Mouse (Mus musculus) ES-E14 (cell line): ENCODE measurements around the gene Mast1. TPM values are rescaled to one million over a fixed set of nuclear protein-coding genes. Genes with fewer than 3 reads are reported as not detected.

Experiments used
- DNase-seq: peaks from one replicate; pipeline ENCODE4 v3.0.0-alpha.2; 2013; ENCODE audit warnings: low read depth, low spot score
- H3K27ac ChIP-seq: 2 replicates; pipeline ENCODE4 v1.5.1; 2012; ENCODE audit warnings: low read depth, mild to moderate bottlenecking, low read length, moderate library complexity, mixed read lengths; ENCODE audit not compliant: poor library complexity, insufficient read depth, severe bottlenecking
- H3K36me3 ChIP-seq: 2 replicates; pipeline ENCODE4 v1.6.1; 2012; ENCODE audit warnings: mild to moderate bottlenecking, low read length, moderate library complexity, mixed read lengths; ENCODE audit not compliant: control insufficient read depth, poor library complexity, insufficient read depth, severe bottlenecking
- H3K4me1 ChIP-seq, 2 experiments: fragments of 150-350 bp in 1 of 2; sonication (generic) in 1 of 2; 2 replicates each; pipeline ENCODE4 v1.6.1; 2012; ENCODE audit warnings: low read length in 2 of 2, mild to moderate bottlenecking in 1 of 2, mixed read lengths in 1 of 2; ENCODE audit not compliant: control insufficient read depth in 2 of 2, insufficient read depth in 2 of 2, poor library complexity in 1 of 2
- H3K4me3 ChIP-seq, 2 experiments: fragments of 150-350 bp in 1 of 2; sonication (generic) in 1 of 2; 2 replicates each; pipeline ENCODE4 v1.5.1; 2012; ENCODE audit warnings: low read length in 2 of 2, low read depth in 1 of 2, mild to moderate bottlenecking in 1 of 2, mixed read lengths in 1 of 2; ENCODE audit not compliant: insufficient read depth in 1 of 2, poor library complexity in 1 of 2, severe bottlenecking in 1 of 2
- H3K9ac ChIP-seq: 2 replicates; pipeline ENCODE4 v1.6.1; 2012; ENCODE audit warnings: low read depth, mild to moderate bottlenecking, low read length, mixed read lengths; ENCODE audit not compliant: poor library complexity, insufficient read depth, severe bottlenecking
- H3K9me3 ChIP-seq: fragments of 150-350 bp; sonication (generic); 2 replicates; pipeline ENCODE4 v1.6.1; 2012; ENCODE audit warnings: low read depth, mild to moderate bottlenecking, low read length; ENCODE audit not compliant: control insufficient read depth, insufficient read depth
- CHD2 ChIP-seq: IDR thresholded peaks from 2 replicates; pipeline ENCODE4 v1.6.1; 2014; ENCODE audit warnings: mild to moderate bottlenecking, low read depth, low read length, inconsistent platforms
- HCFC1 ChIP-seq: IDR thresholded peaks from 2 replicates; pipeline ENCODE4 v1.6.1; 2012; ENCODE audit warnings: low read length, inconsistent platforms, borderline replicate concordance; ENCODE audit not compliant: insufficient read depth
- MAFK ChIP-seq: IDR thresholded peaks from 2 replicates; pipeline ENCODE4 v1.6.1; 2014; ENCODE audit warnings: mild to moderate bottlenecking, low read depth, low read length, inconsistent platforms; ENCODE audit not compliant: insufficient read depth
- ZC3H11A ChIP-seq: IDR thresholded peaks from 2 replicates; pipeline ENCODE4 v1.6.1; 2012; ENCODE audit warnings: low read depth, mild to moderate bottlenecking, inconsistent platforms, low read length, borderline replicate concordance
- ZNF384 ChIP-seq: IDR thresholded peaks from 2 replicates; pipeline ENCODE4 v1.6.1; 2012; ENCODE audit warnings: low read depth, low read length, inconsistent platforms
- in situ Hi-C, 2 experiments: fragments of 600-800 bp; cut with MboI; formaldehyde crosslinking; loops; one replicate each; pipeline ENCODE4 v1.15.1; 2025; ENCODE audit warnings: low sequenced_read_pairs in 2 of 2, inconsistent platforms in 1 of 2; ENCODE audit not compliant: unreplicated experiment in 2 of 2
- total RNA-seq: library from RNA; depleted of rRNA; stranded (reverse); fragments of 300-350 nt; gene quantifications from 2 replicates; pipeline ENCODE4 v1.2.3, GENCODE M21; 2012

Mast1 gene
- total RNA-seq, 1 experiment: 1.4 TPM

DNA sequence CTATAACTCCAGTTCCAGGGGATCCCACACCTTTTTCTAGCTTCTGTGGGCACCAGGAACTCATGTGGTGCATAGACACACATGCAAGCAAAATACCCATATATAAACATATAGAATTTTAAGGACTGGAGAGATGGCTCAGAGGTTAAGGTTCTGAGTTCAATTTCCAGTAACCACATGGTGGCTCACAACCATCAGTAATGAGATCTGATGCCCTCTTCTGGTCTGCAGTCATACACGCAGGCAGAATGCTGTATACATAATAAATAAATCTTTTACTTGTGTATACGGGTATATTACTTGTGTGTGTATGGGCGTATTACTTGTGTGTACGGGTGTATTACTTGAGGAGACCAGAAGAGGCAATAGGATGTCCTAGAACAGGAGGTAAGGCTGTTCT, 26.8 kb upstream of the Mast1 start:
- Histone ChIP-seq H3K9me3 (no peaks in the 10 kb centered on the region), H3K36me3 (peaks cover 19% of the 10 kb centered on the region), H3K4me3 (no peak overlapping the region), H3K9ac (no peak overlapping the region), H3K27ac (no peak overlapping the region), H3K4me1 (peaks cover 2 to 16% of the 10 kb centered on the region in 2 experiments; a peak in 3 of 4 replicates)
- no peak for DNase-seq
- in situ Hi-C loops: loop anchor here in 1 of 2 experiments (25.0 kb wide), 1 partner anchor 448 kb away; no protein-coding TSS in a partner anchor
- TF ChIP-seq MAFK: no peak
- TF ChIP-seq CHD2: no peak
- TF ChIP-seq ZC3H11A: no peak
- TF ChIP-seq HCFC1: no peak
- TF ChIP-seq ZNF384: no peak

DNA sequence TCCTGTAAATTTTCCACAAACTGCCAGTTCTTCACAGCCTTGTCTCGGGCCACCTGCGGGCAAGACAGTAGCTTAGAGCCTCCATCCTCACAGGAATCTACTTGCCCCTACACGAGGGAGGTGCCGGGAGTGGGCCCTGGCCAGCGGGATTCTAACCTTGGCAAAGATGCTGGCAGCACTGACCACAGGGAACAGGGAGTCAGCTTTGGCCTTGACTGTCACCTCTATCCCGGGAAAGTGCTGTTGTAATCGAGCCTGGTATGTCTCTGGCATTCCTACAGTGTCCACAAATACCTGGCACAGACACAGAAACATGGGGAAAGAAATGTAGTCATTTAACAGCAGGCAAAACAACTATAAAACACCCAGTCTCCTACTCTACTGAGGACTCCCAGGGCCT, 22.7 kb upstream of the Mast1 start:
- in situ Hi-C loops: loop anchor here in 1 of 2 experiments (25.0 kb wide), 1 partner anchor 452 kb away; no protein-coding TSS in a partner anchor

DNA sequence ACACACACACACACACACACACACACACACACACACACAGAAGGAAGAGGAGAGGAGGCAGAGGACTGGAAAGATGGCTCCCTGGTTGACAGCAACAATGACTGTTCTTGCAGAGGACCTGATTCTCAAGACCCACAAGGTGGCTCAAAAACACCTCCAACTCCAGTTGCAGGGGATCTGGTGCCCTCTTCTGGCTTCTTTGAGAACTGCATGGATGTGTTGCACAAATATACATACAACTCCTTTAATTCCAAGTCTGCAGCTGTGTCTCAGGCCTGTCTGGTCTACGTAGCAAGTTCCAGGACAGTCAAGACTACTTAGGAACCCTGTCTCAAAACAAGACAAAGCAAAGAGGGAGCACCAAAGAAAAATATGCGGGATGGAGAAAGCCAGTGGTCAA, 19.6 kb upstream of the Mast1 start:
- H3K4me1 ChIP-seq: peaks cover 2 to 6% of the 10 kb centered on the region in 2 experiments; a peak in 2 of 4 replicates
- in situ Hi-C loops: loop anchor here in 1 of 2 experiments (25.0 kb wide), 1 partner anchor 456 kb away; no protein-coding TSS in a partner anchor
- H3K9me3 ChIP-seq: no peaks in the 10 kb centered on the region
- H3K4me3 ChIP-seq: no peak overlapping the region
- no peak overlapping the region for H3K27ac ChIP-seq
- peaks cover 26% of the 10 kb centered on the region for H3K36me3 ChIP-seq
- H3K9ac ChIP-seq: no peak overlapping the region
- peak; percentile 92 for DNase-seq
- TF ChIP-seq ZC3H11A: peak; percentile 11; the same call in 1 of the 2 replicates
- peak; percentile 55; the same call in 1 of the 2 replicates for TF ChIP-seq HCFC1
- TF ChIP-seq ZNF384: no peak
- TF ChIP-seq MAFK: no peak
- TF ChIP-seq CHD2: no peak

More for the DNA sequence above, 22.7 kb upstream of the Mast1 start:
- no peak for TF ChIP-seq ZC3H11A
- TF ChIP-seq MAFK: no peak
- Histone ChIP-seq H3K9me3 (no peaks in the 10 kb centered on the region), H3K9ac (no peak overlapping the region), H3K4me3 (no peak overlapping the region), H3K36me3 (peaks cover 31% of the 10 kb centered on the region), H3K4me1 (peaks cover 0 to 2% of the 10 kb centered on the region in 2 experiments; a peak in 1 of 4 replicates), H3K27ac (no peak overlapping the region)
- DNase-seq: no peak

DNA sequence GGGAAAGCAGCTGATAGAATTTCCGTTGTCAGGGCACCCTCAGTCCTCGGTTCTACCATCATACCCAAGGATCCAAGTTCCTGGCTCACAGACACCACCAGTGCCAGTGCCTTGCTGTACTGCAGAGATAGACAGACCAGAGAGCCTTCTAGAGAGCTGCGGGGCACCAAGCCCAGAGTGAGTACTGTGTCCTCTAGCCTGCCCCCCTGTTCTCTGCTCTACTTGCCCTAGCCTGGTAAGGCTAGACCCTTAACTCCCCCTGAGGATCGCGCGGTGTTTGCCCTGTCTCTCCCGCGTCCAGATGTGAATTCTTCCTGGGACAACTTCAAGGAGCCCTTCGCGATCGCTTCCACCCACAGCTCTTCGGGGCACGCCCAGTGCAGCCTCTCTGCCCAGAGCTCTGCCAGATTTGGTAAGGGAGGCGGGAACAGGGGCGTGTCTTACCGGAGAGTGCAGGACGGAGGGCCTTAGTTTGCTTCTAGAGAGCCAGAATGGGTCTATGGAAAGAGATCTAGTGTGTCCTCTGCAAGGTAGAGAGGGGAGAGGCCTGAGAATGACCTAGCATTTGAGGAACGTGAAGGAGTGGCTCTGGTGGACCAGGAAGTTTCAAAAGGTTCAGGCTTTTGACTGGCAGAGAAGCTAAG, 15.6 kb upstream of the Mast1 start:
- Histone ChIP-seq H3K27ac (no peak overlapping the region), H3K9ac (peak overlapping the region; percentile 38; the same call in 1 of the 2 replicates), H3K4me3 (peak overlapping the region; percentile 57 to 60), H3K9me3 (no peaks in the 10 kb centered on the region), H3K36me3 (peaks cover 5% of the 10 kb centered on the region), H3K4me1 (peaks cover 2 to 6% of the 10 kb centered on the region in 2 experiments; a peak in 2 of 4 replicates)
- in situ Hi-C loops: loop anchor here in 1 of 2 experiments (25.0 kb wide), 1 partner anchor 460 kb away; no protein-coding TSS in a partner anchor
- no peak for DNase-seq
- TF ChIP-seq MAFK (no peak), ZC3H11A (no peak)

DNA sequence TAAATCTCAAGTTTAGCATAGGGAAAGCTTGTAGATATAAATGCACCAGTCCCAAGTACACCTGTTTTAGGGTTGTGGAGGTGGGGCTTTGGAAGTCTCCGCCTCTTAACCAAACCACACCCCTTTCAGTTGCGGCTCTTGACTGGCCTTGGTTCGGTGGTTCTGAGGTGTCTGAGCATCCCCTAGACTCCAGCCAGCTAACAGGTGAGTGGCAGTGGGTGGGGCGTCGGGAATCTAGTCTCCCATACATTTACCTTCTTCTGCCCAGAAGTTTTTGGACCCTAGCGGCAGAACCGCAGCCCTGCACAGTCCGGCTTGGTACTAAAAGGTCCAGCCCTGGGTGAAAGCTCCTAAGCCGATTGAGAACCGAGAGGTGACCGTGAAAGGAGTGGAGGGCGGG, 12.6 kb upstream of the Mast1 start:
- Histone ChIP-seq H3K4me3 (no peak overlapping the region), H3K9me3 (no peaks in the 10 kb centered on the region), H3K9ac (no peak overlapping the region), H3K36me3 (no peaks in the 10 kb centered on the region), H3K27ac (no peak overlapping the region), H3K4me1 (peaks cover 4 to 7% of the 10 kb centered on the region in 2 experiments; a peak in 2 of 4 replicates)
- TF ChIP-seq CHD2 (no peak), ZNF384 (no peak), ZC3H11A (no peak), MAFK (no peak), HCFC1 (no peak)
- no peak for DNase-seq
- in situ Hi-C loops: loop anchor here in 1 of 2 experiments (25.0 kb wide), 1 partner anchor 463 kb away; no protein-coding TSS in a partner anchor
